Mouse (Mus musculus) ovary, adult 18-20 months (tissue): Measurements from ENCODE around the gene H2-Aa.
A peak's percentile ranks its signal among the peaks of the same experiment; 100 is the strongest.

Source experiments
- DNase-seq: peaks from one replicate; pipeline ENCODE4 v3.0.0; 2022; ENCODE audit warnings: low spot score, mixed read lengths

The H2-Aa gene

DNA sequence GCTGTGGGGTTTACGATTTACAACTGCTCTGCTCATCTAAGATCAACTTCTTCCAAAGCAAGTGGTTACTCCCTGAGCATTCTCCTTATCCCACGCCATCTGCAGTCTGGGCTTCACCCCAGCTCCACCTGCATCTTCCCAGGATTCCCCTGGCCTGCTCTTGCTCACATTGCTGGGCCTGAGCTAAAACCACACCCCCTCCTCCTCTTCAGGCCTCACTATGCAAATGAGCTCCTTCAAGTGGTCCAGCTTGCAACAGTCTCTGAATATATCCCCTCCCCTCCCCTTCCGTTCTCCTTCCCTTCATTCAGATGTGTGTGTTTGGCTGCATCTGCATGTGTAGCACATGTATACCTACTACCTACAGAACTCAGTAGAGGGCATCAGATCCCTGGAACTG, 11.7 kb upstream of the H2-Aa start:
- no peak for DNase-seq

DNA sequence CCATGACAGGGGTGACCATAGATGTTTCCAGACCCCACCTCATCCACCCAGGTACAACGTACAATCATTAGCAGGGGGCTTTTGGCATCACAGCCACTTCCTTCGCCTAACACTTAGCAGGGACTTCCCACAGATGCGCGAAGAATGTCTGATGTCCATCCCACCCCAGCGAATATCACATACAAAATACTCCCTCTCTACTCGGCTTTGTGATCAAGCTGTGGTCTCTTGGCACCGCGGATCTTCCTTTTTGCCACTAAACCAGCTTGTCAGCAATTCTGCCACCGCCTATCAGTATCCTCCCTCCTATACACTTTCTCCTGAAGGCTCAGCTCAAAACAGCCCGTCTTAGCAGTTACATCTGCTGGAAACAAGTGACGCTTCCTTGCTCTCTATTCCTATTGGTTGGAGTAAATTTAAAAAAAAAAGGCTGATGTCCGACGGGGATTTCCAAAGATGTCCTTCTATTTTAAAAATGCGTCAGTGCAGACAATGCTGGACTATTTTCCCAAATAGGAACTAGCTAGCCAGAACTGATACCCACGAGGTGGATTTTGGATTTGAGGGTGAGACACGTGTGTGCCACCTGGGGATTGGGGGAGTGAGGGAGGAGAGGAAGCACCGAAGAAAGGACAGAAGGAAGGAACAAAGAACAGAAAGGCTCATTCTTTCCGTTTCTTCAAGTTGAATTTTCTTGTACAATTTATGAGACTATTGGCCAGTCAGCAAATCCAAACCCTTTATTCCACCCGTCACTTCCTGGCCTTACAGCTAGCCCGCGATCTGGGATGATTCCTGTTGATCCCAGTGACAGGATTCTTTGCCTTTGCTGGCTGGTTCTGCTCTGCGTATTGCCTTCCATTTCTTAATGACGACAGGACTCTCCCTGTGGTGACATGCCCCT, 8.5 kb upstream of the H2-Aa start:
- no peak for DNase-seq

DNA sequence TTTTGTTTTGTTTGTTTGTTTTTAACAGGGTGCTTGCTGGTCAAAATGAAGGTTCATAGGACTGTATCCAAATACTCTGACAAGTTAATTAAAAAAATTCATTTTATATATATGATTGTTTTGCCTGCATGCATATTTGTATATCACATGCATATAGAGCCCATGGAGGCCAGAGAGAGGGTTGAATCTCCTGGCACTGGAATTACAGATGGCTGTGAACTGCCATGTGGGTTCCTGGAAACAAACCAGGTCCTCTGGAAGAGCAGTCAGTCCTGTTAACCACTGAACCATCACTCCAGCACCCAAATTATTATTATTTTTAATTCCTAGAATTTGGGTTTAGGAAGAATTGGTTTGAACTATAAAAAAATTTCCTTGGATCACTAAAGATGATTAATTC, 7.7 kb upstream of the H2-Aa start:
- DNase-seq = no peak

DNA sequence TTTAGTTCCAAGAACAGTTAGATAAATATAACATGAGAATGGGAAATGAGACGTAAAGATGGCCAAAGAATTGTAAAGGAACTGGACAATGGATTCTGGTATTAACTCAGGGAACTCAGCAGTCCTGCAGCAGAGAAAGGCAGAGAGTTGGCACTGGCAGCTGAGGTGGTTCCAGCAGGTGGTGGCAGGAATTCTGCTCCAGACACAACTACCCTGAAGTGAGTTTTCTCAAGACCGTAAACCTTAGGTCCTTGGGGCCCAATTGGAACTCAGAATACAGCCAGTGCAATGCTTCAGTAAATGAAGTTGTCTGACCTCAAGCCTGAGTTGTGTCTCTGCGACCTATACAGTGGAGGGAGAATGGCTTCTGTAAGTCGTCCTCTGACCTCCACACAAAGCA, 6.6 kb upstream of the H2-Aa start:
- no peak for DNase-seq

DNA sequence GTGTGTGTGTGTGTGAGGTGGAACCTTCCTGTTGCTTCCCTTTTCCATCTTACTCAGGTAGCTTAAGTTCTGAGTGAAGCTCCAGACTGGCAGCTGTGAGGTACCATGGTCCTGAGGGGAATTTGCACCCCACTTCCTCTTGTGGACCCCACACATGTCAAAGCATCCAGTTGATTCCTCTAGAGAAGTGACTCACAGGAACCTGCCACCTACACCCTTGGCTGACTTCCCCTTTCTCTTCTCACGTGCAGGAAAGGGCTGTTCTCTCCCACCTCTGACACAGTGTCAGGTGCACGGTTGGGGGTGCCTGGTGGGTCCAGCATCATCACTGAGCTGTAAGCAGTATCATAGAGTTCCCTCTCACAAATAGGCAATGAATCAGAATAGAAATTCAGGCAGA, 5.9 kb upstream of the H2-Aa start:
- no peak for DNase-seq

DNA sequence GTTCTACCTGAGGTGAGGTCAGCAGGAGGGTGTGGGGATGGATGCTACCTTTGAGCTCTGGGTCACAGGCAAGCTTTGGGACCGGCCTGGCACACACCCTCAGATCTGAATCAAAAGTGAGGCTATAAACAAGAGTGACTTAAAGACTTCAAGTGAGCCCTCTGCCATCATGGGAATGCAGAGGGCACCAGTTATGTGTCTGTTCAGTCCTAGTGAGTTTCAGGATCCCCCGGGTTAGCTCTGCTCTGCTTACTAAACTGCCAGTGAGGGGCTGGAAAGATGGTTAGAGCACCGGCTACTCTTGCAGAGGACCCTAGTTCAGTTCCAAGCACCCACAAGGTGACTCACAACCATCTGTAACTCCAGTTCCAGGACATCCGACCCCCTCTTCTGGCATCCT, 4.9 kb upstream of the H2-Aa start:
- no peak for DNase-seq

DNA sequence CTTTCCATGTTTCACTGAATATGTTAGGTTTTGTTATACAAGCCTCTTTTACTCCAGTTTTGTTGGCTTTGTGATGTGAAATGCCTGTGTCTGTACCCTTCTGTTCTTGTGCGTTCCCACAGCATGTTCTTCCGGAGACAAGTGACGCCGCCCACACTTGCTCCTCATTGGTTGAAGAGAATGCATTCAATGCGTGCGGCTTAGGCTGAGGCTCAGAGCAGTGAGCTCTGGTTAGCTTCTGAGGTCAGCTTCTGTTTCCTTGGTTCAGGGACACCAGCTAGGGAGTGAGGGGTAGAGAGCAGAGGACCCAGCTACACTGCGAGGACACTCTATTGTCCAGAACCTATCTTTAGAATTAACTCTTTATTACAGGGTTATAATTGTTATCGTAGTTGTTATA, 4.0 kb upstream of the H2-Aa start:
- peak; percentile 29 for DNase-seq

DNA sequence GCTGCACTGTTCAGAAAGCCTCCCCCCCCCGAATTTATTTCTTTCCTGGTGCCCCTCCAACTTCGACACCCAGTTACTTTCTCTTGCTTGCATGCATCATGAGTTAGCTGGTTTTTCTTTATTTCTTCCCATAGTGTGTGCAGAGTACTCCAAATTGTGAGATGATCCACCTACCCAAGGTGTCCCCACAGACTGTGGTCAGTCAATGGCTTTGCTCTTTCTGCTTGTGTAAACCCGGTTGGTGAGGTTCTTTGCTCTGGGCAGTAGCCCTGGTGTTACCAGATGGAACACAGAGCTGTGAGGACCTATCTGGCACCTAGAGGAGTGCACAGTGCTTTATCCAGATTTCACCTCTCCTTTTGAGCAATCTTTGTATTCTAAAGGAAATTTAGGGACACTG, 508 bp upstream of the H2-Aa start:
- no peak for DNase-seq

DNA sequence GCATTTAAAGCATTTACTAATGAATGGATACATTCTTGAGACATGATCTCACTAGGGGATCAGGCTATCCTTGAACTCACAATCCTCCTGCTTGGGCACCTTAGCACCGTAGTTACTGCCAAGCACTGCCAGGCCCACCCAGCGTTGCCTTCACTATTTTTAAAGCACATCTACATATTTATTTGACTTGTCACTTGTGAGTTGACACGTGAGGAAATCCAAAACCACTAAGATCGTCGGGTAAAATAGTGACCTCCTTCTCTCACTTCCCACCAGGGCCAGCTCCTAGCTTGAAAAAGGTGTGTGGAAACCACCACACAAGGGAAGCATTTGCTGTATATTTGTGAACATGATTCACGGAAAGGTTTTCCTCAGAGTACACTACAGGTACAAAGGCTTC, 624 bp downstream of the H2-Aa start:
- DNase-seq = no peak

DNA sequence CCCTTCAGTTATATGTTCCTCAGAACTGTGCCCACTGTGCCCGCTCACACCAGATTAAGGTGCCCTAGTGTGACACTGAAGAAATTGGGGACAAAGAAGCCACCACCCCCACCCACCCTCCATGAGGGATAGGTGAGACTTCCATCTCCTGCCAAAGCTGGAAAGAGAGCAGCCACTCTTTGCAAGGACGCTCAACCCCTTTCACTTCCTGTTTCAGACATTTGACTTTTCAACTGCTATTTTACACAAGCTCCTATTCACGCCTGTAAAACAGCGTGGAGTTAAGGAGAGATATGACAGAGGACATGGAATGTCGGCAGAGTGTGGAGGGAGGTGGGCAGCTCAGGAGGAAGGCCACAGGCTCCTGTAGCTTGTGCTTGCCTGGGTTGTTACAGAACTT, 1.1 kb downstream of the H2-Aa start:
- no peak for DNase-seq

DNA sequence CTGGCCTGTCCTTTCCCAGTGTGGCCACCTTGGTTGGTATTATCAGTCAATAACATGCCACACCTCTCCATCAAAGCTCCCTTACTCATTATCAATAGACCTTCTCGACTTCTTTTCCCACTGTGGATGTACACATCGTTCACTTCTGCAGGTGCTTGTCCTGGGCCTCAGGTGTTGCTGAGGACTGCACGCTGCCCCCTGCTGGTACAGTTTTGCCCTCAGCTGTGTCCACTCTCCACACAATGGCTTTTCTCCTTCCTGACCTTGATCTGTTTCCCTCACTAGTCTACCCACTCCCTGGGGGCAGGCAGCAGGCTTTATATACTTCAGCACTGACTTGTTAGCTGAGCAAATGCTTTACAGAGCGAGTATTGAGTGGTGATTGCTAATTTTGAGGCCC, 1.8 kb downstream of the H2-Aa start:
- DNase-seq = no peak

DNA sequence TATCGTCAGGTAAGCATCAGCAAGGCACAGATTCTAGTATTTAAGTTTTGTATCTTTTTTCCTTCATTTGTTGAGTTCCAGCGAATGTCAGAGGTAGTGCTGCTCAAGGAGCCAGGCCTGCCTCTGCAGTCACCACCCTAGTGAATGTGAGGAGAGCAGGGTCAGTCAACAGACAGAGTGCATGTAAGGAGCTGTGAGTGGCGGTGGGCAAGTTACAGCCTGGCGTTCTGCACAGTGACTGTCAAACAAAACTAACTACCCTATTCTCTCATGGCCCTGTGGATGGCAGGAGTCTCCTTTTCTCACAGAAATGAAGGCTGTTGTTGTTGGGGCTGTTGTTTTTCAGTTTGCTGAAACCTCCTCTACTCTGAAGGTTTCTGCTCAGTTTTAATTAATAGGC, 2.3 kb downstream of the H2-Aa start:
- DNase-seq = no peak

DNA sequence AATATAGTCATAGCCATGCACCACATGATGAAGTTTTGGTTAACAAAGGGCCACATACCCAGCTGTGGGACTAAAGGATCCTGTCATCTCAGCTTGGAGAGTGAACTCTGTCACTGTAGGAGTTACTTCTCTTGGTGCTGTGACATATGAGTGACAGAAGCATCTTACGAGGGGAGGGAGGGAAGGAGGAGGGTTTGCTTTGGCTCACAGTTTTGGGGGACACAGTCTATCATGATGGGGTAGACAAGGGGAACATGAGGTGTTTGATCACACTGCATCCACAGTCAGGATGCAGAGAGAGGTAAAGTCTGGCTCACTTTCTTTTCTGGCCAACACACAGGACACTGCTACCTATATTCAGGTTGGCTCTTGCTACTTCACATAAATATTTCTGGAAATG, 5.8 kb downstream of the H2-Aa start:
- no peak for DNase-seq

DNA sequence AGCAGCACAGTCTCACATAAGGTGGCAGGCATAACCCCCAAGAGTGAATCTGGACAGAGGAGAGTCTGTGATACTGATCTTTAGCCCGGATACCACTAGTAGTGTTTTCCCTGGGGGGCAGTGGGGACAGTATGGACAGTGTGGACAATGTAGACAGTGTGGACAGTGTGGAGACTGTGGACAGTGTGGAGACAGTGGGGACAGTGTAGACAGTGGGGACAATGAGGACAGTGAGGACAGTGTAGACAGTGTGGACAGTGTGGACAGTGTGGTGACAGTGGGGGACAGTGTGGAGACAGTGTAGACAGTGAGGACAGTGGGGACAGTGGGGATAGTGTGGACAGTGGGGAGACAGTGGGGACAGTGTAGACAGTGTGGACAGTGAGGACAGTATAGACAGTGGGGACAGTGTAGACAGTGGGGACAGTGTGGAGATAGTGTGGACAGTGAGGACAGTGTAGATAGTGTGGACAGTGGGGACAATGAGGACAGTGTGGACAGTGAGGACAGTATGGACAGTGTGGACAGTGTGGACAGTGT, 7.1 kb downstream of the H2-Aa start:
- no peak for DNase-seq

DNA sequence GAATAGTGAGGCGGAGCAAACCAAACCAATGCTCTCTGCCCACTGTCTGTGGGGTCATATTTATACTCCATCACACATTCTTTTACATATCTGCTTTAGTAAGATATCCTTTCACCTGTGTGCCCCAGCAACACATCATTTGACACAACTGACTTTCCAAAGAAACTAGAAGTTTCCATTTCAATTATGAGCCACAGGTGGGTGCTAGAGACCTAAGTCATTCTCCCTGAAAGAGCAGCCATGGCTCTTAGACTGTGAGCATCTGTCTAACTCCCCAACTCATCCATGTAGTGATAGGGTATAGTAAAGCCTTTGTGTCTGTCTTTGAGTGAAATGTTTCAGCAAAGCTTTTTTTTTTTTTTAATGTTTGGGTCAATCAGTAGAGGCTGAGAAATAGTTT, 15.5 kb downstream of the H2-Aa start:
- DNase-seq = no peak

DNA sequence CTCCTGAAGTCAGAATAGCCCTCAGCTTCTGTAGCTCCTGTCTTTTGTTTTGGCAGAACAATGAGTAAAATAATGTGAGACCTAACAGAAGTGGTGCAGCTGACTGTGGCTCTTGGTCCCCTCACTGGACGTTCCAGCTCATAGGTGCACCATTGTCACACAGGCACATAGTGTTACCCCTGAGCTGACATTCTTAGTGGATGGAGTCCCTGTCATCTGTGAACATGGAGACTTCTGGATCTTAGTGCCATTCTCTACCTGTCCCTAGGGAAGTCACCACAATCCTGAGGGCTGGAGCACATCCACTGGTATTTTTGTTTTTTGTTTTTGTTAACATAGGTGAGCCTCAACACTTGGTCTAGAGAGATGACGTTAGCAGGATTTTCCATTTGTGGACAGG, 16.7 kb downstream of the H2-Aa start:
- DNase-seq = no peak

DNA sequence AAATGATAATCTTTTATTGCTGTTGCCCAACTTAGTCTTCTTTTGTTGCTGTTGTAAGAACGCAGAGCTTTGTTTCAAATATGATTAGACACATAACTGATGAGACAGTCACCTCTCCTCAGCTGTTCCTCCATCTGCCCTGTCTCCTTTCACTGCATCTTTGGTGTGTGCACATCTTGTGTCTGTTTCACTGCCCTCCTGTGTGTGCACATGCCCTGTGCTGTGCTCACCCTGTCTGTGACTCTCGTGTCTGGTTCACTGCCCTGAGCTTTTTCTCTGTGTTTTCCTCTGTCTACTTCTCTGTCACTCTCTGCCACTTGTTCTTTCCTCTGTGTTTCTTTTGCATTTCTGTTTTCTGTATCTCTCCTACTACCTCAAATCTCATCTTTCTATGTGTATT, 17.4 kb downstream of the H2-Aa start:
- no peak for DNase-seq

DNA sequence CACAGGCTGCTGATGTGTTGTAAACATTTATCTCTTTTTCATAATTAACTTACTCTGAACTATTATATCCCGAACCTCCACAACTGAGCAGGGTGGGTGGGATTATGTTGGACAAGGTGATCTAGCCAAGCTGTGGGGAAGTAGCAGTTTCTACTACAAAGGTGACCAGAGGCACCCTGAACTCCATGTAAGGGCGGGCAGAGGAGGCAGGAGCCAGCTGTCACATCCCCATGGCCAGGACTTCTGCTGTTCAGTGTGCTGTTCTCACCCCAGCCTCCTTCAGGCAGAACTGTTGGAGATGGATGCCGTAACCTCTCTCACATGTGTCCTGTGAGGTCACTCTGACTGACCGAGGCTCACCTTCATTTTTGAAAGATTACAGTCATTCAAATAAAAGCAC, 17.8 kb downstream of the H2-Aa start:
- no peak for DNase-seq

DNA sequence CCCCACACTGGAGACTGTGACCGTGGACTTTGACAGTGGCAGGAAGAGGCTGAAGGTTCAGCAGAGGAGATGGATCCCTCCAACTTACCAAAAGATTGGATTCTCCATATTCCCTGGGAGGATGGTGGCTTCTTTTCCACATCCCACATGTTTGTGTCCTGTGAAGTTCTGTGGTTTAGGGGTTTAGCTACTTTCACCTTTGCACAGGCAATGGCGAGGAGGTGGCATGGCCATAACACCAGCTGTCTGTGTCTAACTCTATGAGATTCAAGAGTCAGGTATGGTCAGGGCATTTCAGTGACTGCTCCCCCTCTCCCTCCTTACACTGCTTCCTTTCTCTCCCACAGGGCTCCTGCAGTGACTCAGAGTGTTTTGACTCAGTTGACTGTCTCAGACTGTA, 18.9 kb downstream of the H2-Aa start:
- DNase-seq = no peak

DNA sequence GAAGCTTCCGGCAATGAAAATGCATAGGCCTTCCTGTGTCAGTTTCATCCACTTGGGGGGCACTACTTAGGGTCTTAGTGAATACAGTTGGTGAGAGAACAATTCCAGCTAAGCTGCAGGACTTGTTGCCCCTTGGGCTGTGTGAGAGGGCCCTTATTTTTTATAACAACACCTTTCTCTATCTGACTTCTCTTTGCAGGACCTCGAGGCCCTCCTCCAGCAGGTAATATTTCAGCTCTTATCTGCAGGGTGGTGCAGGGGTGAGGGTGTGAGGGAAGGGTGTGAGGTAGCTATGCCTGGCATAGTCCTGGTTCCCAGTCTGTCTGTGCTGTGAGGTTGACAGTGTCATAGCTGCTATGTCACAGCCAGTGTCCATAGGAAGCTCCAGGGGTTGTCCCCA, 19.4 kb downstream of the H2-Aa start:
- DNase-seq = no peak

DNA sequence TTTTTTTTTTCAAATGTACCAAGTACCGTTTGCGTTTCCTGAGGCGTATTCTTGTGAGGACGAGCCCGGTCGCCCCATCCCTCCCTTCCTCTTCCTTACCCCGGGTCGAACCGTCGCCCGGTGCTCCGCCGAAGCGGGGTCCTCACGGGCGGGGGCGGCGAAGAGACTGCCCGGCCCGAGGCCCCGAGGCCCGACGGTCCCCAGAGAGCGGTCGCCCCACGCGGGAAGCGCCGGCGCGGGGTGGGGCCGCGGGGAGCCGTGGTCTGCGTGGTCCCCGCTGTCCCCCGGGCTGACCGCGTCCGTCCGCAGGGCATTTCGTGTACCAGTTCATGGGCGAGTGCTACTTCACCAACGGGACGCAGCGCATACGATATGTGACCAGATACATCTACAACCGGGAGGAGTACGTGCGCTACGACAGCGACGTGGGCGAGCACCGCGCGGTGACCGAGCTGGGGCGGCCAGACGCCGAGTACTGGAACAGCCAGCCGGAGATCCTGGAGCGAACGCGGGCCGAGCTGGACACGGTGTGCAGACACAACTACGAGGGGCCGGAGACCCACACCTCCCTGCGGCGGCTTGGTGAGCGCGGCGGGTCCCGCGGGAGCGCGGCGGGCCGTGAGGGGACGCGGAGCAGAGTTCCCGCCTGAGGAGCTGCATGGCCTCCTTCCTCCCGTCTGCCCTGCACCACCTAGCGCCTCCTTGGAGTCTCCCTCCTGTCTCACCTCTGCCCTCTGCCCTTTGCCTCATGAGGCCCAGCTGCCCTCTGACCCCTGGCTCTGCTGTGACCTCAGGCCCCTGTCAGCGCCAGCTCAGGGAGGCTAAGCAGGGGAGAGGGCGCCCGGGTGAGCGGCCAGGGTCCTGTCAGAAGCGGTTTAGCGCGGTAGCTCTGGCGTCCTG, 22.9 kb downstream of the H2-Aa start:
- DNase-seq = no peak

DNA sequence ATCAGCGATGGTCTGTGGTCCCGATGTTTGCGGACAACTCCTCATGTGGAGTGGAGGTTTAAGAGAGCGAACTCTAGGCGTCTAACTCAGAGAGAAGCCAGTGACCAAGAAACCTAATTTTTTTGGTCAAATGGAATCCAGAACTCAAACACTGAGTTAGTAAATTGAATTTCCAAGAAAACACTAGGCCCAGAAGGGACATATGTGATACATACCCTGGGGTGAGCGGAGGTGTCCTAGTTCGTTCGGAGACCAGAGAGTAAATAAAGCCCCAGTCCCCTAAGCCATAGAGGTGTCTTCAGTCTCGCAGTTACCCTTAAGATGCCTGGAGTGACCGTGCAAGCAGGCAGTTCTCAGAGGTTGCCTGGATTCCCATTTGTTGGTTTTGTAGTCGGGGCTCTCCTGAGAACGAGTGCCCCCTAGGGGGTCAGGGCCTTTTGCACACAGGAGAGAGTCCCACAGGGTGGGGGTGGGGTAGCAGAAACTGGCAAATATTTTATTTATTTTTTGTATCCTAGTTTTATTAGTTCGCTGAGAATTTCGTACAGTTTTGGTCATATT, 23.7 kb downstream of the H2-Aa start:
- DNase-seq = no peak

DNA sequence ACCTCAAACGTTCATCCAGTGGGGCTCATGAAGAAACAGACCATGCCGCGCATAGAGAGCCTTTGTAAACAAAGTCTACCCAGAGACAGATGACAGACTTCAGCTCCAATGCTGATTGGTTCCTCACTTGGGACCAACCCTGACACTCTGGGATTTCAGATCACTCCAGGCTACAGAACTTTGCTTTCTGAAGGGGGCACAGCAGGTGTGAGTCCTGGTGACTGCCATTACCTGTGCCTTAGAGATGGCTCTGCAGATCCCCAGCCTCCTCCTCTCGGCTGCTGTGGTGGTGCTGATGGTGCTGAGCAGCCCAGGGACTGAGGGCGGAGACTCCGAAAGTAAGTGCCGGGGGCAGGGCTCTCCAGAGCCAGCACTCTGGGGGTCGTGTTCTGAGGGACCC, 24.6 kb downstream of the H2-Aa start:
- DNase-seq = no peak
